Mouse (Mus musculus): ENCODE data around the gene Rtcb.

Rtcb gene

DNA sequence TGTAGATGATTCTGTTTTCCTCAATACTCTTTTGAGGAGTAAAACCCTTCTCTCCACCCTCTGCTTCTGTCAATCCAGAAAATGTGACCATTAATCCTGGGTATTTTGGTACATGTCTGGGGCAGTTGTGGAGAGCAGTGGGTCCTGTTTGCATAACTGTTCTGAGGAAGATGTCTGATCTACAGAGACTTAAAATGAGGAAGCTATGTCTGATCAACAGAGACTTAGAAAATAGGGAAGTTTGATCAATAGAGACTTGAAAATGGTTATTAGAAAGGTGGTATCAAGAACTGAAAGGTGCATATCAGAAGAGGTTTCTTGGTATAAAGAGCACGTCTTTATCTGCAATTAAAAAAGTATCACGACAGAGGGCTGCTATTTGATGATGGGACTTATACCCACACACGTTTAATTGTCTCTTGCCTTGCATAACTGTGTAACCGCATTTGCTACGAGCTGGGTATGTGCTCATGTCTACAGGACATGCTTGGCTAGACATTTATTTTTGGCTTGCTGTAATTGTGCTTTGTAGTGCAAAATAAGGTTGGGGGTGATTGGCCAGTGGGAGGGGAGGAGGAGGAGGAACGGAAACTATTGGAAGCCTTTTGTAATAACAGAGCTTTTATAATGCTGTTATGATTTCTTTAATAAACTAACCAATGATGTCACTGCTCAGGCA, 5.7 kb downstream of the Rtcb start:
- in situ Hi-C loops (cut with MseI, MboI): loop anchor here in 1 of 2 experiments (25.0 kb wide), 1 partner anchor 510 kb away; no protein-coding TSS in a partner anchor

DNA sequence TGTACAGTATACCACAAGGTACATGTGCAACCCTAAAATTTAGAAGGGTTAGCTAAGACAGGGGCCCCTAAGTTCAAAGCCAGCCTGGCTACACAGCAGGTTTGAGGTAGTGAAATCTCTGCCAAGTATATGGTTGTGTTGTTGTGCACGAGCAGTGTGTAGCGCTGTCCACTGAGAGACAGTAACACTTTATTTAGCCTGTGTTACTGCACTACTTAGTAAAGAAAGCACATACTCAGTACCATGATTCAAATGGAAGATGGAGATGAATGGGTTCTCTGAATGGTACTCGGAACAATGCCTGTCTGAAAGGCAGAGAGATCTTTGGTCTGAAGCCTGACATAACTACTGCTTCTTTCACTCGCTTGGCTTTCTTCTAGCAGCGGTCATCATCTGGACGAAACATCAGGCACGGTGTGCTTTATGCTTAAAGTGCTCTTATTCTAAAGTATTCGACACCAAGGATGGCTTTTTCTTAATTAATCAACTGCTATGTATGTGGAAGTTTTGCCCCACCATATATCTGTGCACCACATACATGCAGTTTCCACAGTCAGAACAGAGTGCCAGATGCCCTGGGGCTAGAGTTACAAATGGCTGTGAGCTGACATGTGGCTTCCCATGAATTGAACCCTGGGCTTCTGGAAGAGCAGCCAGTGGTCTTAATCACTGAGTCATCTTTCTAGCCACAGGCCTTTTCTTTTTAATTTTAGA, 9.0 kb downstream of the Rtcb start:
- in situ Hi-C loops (cut with MseI, MboI): no loop called here

DNA sequence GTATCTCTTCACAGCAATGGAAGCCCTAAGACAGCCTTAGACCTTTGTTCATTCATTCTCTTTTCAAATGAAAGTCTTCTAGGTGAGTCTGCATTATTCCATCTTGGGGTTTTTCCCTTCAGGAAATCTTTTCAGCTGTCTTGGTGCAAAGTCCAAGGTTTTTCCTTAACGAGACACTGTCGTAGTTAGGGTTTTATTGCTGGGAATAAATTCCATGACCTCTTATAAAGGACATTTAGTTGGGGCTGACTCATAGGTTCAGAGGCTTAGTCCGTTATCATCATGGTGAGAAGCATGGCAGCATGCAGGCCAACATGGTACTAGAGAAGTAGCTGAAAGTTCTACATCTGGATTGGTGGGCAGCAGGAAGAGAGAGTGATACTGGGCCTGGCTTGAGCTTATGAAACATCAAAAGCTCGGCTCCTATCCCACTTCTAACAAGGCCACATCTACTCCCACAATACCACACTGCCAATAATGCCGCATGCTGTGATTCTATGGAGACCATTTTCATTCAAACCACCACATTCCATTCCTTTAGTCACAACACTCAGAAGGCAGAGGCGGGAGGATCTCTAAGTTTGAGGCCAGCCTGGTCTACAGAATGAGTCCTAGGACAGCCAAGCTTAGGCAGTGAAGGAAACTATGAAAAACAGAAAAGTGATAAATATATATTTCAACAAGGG, 21.2 kb downstream of the Rtcb start:
- in situ Hi-C loops (cut with MseI, MboI): no loop called here

GRCm38 (mm10) chr10:85929962-85930361, 27.7 kb downstream of the Rtcb start:
- in situ Hi-C loops (cut with MseI, MboI): no loop called here

DNA sequence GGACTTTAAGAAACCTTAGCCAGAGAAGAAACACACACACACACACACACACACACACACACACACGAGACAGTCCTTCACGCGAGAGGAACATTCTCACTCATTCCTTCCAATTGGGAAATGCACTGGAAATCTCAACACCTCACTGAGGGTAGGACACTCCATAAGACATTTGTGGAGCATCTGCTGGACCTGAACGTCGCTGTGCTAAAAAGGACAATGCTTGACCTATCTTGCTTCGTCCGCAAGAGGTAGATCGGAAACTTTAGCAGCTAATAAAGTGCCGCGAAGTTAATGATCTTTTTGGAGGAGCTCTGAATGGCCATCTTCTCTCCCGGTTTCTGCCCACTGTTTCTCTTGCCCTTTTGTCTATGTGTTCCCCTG, 28.4 kb downstream of the Rtcb start:
- in situ Hi-C loops (cut with MseI, MboI): no loop called here

DNA sequence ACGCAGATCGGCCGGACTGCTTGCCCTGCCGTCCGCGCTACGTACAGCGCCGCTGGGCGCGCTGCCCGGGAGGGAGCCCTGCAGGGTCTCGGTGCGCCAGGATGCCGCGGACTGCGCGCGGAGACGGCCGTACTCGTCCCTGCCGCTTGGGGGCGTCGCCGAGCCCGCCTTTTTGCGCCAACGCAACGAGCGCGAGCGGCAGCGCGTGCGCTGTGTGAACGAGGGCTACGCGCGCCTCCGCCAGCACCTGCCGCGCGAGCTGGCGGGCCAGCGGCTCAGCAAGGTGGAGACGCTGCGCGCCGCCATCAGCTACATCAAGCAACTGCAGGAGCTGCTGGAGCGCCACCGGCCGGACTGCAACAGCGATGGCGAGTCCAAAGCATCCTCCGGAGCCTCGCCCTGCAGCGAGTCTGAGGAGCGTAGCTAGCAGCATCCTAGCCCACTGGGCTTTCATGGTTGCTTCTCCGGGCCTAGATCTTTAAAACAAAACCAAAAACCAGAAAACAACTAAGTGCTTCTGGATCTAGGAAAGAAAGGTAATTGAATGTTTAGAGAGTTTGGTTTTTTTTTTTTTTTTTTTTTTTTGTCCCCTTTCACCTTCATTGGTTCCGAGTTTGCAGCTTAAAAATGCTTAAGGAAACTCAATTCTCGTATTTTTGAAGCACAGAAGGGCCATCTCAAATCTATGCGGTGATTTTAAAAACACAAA, 29.0 kb downstream of the Rtcb start:
- in situ Hi-C loops (cut with MseI, MboI): no loop called here

DNA sequence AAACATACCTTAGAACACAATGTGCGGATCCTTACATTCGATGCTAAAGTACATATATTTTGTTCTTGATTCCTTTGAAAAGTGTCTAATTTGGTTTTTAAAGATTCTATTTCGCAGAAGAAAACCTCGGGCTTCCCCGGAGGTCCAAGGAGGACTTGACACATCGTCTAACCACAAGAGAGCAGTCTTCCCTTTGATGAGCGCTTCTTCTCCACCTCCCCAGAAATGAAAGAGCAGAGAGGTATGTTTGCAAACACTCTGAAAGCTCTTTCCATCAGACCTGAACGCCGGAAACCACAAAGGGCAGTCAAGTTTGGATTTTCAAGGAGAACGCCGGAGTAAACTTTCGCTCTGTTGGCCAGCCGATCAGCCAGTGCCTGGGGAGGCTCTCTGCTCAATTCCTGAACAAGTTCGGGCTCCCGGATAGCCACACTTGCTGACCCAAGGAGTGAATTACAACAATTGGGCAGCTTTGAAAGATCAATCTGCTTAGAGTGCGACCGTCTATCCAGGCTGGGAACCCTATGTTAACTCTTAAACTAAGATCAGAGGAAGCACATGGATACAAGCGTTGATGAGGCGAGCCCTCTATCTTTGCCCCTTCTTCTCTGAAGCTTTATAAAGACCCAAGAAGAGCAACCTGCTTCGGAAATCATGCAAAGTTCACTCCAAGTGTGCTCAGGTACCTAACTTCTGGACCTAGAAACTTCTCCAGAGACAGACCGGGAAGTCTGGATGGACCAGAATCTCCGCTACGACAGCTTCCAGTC, 29.8 kb downstream of the Rtcb start, which contains the start of gene Ascl4:
Ascl4 (plus strand) TSS at position 6 of the 770 bp plus-strand sequence.
- in situ Hi-C loops (cut with MseI, MboI): no loop called here

- in situ Hi-C loops (cut with MseI, MboI): no loop called here
These were observed 40.9 kb downstream of the Rtcb start, which contains the start of gene Prdm4 for GRCm38 (mm10) chr10:85916498-85917309. Prdm4 (minus strand) TSS chr10:85917142.

Measured in mouse trophoblast stem cell (cell line).